Mouse (Mus musculus) embryo, embryonic 11.5 days (tissue): ENCODE results near the gene Tnrc6b.
A peak's percentile ranks its signal among the peaks of the same experiment; 100 is the strongest.
"Not testable (repeated sequence)": the region's sequence is repeated elsewhere in the genome, so short reads cannot be mapped to it uniquely, and the experiment has no call there.

ENCODE experiments used
- DNase-seq: peaks from one replicate; pipeline ENCODE4 v3.0.0-alpha.2; 2012; ENCODE audit warnings: low read depth, low spot score

Gene Tnrc6b

DNA sequence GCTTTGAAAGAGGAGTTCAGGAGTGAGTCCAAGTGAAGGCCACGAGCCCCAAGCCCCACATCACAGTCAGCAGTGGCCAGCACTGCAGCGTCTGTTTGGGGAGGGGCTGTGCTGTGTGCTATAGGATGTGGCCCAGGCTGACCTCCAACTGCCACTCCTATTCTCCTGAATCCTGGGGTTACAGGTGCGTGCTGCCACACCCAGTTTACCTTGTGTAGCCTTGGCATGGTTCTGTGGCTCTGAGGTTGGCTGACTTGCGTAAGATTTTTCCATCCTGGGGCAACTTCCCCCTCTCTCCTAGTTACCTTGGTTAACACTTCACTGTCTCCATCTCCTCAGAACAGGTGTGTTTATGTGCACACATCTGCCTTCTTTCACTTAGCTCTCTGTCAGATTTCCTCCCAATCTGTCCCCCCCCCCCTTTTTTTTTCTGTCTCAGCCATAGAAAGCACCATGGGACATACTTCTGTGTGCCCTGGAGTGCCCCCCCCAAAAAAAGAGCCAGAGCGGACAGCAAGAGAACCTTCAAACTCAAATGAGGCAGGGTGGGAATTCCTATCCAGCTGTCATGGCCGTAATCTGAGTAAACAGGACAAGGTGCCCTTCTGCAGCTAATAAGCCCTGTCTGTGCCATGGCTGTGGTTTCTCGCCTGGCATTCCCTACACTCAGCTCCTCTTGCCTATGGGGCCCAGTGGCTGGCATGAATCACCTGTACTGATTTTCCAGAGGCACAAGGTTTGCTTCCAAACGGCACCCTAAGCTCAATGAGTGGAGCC is 9.4 kb upstream of the Tnrc6b start:
- no peak for DNase-seq

DNA sequence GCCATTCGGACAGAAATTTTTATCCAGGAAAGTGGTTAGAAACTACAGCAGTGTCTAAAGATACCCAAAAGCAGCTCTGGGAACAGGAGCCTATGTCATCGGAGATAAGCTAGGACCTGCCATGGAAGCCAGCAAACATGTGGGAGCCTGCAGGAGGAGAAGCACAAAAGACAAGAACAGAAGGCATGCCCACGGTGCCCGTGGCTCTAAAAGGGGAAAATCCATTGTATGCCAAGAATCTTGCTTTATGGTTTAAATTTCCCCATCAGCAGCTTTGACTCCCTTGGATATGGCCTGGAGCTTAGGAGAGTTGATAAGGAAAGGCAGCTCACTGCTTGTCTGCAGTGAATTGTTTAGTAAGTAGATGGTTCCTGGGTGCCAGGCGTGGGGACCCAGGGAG is 8.2 kb upstream of the Tnrc6b start:
- DNase-seq, result no peak

DNA sequence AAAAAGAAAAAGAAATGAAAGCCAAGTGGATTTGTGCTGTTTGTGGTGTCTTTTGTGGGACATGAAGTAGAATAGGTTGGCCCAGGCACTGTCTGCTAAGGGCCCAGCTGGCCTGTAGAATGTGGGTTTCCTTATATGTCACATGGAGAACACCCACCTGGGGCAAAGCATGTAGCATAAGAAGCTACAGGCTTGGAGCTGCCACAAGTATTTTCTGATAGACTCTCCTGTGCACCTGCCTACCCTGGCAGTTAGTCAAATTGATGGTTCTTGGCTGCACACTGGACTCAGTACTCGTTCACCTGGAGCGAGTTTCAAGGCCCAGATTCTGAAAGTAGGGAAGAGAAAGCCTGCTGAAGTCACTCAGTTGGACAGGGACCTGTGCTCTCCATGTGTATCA is 7.6 kb upstream of the Tnrc6b start:
- no peak for DNase-seq

DNA sequence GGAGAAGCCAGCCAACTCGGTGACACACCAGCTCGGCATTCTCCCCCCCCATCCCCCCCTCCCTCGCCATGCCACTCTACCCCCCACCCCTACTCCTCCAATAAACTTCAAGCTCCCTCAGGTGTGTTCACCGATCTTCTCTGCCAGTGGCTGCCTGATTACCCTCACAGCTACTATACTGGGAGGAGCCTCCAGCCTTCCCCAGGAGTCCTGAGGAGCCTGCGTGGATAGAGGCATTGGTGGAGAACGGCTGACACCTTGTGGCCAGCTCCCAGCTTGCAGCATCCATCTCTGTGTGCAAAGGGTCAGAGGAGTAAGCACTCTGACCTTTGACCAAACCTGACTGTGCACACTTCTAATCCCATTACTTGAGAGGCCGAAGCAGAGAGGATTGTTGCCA is 6.8 kb upstream of the Tnrc6b start:
- no peak for DNase-seq

DNA sequence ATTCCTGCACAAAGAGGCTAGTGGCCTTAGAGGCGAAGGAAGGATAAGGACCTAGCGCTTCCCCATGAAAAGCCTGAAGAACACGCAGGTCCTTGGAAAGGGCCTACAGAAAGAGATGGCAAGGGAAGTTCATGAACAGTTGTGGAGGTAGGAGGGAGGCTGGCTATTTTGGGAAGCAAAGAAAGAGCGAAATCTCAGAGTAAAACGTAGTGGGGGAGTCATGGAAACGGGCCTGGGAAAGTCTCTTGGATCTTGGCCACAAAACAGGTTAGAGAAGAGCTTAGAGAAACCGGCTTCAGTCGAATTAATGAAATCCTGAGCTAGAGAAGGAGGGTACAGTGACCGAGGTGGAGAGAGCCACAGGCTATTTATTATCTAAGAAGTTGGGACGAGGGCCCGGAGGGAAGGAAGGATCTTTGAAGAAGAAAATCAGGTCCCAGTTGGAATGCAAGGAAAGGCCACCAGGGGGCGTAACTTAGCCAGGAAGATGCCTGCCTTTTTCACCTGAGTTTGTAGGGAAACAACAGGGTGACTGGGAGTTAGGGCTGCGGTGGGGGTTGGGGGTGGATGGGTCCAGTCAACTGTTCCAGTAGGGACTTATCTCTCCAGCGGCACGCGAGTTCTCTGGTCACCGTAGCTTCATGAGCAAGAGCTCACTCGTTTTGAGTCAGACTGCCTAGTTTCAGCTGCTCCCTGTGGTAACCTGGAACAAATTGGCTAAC is 5.1 kb upstream of the Tnrc6b start:
- peak; percentile 69 for DNase-seq

DNA sequence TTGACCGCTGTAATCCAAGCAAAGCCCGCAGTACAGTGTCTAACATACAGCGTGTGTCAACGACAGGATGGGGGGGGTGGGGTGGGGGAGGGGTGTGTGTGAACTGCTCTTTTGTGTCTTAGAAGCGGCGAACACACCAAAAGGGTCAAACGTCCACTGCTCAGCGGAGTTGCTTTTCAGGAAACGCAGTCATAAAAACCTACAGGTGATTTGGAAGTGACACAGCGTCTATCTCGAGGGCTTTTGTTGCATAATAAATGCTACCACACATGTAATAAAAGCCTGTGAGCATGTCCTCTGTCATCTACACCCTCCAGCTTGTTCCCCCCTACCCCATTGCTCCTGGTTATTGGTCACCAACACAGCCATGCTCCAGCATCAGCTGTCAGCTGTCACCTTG is 4.5 kb upstream of the Tnrc6b start:
- no peak for DNase-seq

DNA sequence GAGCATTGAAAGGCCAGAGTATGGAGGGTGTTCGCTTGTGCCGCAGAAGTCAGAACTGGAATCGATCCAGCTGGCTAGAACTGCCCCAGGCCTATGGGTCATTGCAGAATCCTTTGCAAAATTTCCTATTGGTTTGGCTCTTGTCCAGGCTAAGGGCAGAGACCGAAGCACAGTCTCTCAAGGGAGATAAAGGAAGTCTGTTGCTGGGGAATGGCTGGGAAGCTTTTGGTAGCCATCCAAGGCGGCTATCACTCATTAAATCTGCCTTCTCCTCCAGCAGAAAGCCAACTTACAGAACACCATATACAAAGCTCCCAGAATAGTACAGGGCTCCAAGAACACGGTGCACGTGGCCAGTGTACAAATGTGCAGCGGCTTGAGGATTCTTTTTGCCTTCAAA is 4.0 kb upstream of the Tnrc6b start:
- DNase-seq, result no peak

DNA sequence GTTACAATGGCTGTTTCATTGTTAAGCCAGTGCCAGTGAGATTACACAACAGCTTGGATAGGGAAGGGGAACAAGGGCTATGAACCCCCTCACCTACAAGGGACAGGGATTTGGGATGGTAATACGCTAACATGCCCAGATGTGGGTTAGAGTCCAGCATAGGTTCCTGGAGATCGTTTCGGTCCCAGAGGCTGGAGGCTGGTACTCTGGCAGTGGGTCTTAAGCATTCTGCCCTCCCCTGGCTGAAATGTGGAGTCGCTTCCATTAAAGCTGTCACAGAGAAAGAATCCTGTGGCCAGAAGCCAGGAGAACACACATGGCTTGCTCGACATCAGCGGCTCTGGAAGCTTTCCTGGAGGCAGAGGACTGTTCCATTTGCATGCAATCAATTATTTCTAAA is 1.5 kb upstream of the Tnrc6b start:
- no peak for DNase-seq

DNA sequence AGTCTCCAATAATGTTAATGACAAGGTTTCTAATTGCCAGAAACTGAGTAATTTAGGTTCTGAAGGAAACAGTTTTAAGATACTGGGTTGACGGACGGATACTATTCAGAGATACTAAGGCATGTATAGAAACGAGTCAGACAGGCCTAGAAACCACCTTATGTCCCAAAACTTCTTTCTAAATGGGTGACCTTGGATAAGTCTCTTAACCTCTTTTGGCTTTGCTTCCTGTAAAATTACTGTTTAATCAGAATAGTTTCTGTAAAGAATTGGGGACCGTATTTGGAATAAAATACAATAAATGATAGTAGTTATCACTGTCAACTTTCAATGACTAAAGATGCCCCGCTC is 881 bp upstream of the Tnrc6b start:
- no peak for DNase-seq

DNA sequence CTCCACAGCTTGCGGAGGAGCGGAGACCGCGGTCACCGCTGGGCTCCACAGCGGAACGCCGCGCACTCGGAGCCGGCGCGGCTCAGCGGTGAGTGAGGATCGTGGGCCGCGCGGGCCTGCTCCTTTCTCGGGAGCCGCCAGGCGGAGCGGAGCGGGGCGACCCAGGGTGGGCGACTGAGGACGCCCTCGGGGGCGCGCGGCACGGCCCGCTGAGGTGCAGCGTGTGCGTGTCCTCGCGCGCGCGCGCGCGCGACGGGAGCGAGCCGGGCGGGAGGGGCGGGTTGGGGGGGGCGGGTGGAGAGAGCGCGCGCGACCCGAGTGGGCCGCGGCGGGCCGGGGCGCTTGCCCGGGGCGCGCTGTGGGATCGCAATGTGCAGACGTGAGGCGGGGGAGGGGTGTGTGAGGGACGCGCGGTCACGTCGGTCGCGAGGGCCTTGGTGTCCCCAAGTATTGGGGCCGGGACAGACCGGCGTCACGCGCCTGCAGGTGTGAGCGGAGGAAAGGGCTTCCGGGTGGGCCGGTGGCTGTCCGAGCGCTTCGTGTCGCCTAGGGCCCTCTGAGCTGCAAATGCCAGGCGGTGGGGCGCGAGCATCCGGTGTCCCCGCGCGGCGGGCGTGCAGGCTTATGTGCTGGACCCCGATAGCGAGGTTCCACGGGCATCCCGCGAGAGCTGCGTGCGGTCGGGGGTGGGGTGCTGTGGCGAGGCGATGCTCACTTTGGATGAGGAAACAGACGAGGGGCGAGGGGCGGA is 463 bp downstream of the Tnrc6b start:
- DNase-seq, result no peak

DNA sequence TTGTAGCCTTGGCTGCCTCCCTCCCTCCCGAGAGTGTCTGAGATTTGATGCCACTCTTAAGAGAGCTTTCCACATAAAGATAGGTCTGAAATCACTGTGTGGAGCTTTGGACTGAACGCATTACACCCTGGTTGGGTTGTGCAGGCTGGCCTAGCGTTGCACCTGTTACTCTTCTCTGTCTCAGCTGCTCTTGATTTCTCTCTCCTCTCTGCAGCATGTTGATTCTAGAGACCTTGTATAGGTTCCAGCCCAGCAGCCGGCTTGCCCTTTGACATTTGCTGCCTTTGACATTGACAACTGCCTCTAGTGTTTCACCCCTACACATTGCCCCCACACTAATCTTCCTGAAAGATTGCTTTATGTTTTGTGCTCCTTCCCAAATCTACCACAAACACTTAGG is 3.2 kb downstream of the Tnrc6b start:
- DNase-seq, result no peak

DNA sequence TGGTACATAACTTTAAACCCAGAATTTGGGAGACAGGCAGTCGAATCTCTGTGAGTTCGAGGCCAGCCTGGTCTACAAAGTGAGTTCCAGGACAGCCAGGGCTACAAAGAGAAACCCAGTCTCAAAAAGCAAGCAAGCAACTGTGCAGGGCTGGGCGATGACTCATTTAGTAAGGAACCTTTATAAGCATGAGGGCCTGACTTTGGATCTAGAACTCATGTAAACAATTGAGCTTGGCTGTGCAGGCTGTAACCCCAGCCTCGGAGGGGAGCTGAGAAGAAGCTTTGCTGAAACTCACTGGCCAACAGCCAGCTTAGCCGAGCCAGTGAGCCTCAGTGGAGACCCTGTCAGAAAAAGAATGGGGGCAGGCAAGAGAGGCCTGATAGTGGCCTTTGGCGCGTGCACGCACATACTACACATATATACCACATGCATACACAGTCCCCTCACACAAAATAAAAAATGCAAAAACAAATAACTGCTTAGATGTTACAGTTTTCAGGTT is 5.6 kb downstream of the Tnrc6b start:
- no peak for DNase-seq

DNA sequence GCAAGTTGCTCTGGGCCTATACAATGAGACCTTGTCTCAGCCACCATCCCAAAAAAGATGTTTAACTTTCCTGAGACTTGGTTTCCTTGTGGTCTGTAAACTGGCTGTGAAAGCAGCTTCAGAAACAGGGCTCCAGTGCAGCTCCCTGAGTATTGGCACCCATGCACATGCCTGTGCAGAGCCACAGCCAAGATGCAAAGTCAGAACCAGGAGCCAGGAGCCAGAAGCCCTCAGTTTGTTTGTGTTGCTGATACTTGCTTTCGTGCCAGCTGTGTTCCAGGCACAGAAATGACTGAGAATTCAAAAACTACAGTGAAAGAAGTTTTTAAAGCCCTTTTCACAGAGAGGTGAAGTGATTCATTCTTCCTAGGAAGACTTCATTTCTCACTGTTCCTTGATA is 6.3 kb downstream of the Tnrc6b start:
- DNase-seq, result no peak

DNA sequence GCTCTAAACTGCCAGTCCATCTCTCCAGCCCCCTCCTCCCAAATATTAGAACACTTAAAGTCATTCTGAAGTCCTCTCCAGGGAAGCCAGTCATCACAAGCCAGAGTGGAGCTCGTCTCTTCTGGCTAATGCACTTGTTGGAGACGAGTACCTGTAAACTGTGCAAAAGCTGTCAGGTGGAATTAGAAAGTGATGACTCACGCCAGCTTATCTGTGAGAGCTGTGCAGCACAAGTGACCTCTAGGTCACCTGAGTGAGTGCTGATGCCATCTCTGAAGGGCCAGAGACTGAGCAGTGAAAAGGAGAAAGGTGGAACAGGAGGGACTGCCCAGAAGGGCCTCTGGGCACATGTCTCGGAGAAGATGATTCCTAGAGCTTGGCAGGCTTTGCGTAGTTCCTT is 9.1 kb downstream of the Tnrc6b start:
- DNase-seq, result no peak

DNA sequence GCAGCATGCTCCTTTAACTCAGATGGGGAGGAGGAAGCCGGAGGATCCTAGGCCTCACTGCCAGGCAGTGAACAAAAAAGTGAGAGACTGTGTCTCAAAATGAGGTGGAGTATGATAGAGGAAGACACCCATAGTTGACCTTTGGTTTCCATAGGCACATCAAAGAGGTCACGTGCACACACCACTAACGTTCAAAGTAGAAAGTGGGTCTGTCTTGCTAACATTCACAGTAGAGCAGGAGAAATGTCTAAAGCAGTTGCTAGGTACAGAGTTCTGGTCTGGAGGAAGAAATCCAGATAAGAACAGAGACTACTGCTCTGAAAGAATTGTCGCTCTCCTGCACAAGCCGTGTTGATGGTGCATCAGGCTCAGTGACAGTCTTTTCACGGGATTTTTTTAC is 10.7 kb downstream of the Tnrc6b start:
- DNase-seq, result no peak

DNA sequence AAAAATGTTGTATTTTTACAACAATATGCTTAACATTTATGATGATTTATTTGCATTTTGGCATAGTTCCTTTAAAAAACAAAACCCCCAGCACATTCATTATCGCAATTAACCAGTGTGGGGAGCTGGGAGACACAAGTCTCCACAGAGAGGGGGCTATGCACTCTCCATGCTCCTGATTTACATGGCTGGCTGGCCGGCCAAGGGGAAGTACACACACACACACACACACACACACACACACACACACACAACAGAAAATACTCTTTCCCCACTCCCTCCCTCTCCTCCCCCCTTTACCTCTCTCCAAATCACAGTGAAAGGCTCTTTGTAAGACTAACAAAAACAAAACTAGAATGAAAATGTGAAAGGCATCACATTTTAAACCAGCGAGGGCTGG is 11.3 kb downstream of the Tnrc6b start:
- no peak for DNase-seq

DNA sequence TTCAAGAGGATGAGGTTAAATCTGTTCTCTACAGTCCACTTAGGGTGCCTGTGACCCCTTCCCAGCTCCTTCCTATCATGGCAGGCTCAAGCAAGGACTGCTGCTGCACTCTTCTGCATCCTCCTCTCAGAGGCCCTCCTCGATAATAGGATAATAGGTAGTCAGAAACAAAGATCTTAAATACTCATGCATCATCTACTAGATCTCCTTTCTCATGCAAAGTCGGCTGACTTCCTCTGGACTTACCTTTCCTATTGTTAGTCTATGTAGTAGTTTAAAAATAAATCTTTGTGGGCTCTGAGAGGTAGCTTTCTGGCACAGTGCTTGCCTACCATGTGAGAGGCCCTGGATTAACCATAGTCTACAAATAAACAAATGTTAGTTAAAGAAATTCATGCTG is 18.4 kb downstream of the Tnrc6b start:
- DNase-seq, result no peak

DNA sequence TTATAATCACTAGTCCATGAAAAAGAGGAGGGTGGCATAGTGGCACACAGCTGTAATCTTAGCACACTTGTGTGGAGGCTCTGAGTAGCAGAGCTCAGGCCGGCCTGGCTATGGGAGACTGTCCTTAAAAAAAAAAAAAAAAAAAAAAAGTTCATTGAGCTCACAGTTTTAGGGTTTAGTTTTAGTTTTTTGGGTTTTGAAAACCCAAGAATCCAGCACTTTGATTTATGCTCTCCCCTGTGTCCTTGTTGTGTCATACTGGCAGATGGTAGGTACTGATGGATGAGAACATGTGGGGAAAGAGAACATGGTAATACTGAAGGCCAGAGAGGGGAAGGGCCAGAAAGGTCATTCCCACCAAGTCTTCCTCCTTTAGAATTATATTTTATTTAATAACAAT is 19.9 kb downstream of the Tnrc6b start:
- no peak for DNase-seq

DNA sequence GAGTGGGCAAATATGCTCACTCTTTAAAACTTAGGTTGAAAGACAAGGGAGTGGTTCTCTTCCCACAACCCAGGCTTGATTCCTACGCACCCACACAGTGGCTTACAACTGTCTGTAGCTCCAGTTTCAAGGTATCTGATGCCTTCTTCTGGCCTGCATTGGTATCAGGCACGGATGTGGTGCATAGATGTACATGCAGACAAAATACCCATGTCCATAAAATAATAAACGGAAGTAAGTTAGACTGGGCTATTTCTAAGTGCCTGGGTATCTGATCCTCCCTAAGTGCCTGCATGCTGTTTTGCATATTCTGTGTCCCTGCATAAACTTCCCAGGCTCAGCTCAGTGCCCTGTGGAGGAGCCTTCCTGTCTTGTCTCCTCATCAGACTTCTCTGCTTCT is 20.4 kb downstream of the Tnrc6b start:
- no peak for DNase-seq

DNA sequence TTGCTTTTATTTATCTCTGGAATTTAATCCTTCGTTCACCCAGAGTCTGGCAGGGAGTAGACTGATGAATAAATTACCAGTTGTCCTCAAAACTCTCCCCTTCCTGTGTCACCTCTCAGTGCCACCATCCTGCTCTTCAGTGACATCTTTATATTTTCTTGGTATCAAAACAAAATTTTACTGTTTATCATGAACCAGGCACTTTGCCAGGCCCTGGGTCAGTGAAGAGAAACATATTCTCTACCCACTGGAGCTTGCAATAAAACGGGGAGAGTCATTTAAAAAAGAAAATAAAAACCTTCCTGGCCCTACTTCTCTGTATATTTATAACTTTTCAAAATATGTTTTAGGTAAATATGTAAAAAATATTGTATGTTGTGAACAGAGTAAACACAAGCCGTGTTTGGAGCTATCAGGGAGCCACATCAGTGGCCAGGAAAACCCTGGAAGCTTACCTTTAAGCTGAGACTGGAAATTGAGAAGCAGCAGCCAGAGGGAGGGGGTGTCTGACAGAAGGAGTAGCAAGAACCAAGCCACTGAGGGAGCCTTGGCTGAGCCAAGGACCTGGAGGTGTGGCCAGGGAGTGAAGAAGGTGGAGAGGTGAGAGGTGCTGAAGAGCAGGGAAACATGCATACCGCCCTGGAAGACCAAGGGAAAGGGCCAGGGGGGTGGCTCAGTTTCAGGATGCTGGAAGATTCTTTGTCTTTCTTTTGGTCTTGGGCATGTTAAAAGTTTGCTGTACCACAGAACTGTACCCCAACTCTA is 21.3 kb downstream of the Tnrc6b start:
- DNase-seq, result no peak

DNA sequence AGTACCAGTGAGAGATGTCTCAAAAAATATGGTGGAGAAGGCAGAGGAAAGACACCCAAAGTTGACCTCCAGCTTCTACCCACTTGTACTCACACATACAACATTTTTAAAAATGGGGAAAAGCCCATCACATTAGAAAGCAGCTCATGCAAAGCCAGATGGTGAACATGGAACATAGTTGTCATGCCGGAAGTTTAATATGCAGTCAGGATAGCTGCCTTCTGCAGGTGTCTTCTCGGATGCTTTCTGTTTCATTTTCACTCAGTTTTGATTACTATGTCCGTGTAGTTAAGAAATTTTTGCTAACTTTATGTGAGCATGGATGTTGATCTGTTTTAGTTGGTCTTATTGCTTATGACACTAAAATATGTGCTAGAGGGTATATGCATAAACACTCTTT is 24.2 kb downstream of the Tnrc6b start:
- no peak for DNase-seq

DNA sequence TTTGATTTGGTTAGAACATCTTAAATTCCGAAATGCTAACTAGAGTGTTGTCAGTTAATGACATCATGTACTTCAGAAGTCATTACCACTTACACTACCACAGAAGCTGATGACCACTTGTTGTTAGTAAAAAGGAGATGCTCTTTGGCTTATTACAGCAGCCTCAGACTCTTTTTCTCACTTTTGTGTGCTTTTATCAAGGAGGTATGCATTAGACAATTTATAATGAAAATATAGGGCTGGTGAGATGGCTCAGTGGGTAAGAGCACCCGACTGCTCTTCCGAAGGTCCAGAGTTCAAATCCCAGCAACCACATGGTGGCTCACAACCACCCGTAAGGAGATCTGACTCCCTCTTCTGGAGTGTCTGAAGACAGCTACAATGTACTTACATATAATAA is 24.6 kb downstream of the Tnrc6b start:
- not testable (repeated sequence) for DNase-seq
